Mouse (Mus musculus): ENCODE data around the gene Fam221a. TPM values are rescaled to one million over a fixed set of nuclear protein-coding genes. Genes with fewer than 3 reads are reported as not detected.

The Fam221a gene
- total and polyA plus RNA-seq, 2 experiments, result 0.17 to 0.83 TPM

GRCm38 (mm10) chr6:49322986-49323385, 44.6 kb upstream of the Fam221a start:
- no peak for DNase-seq (ENCODE audit: extremely low read depth, low read depth, low spot score)
- no peaks in the 10 kb centered on the region for H3K36me3 ChIP-seq (ENCODE audit: control insufficient read depth, insufficient read depth, low read length)
- H3K79me2 ChIP-seq (ENCODE audit: control insufficient read depth, insufficient read depth, low read length), result no peaks in the 10 kb centered on the region; the same call in 1 of the 2 replicates
- no peaks in the 10 kb centered on the region for H3K27me3 ChIP-seq (ENCODE audit: control insufficient read depth, insufficient read depth, low read length)
- TF ChIP-seq POLR2A (IDR thresholded peaks at IDR 0.05; ENCODE audit: extremely low read depth, insufficient read depth, low read length) (no peak), CTCF (IDR thresholded peaks at IDR 0.05; ENCODE audit: low read depth, low read length) (no peak)
- 56% methylated on average over 2 of the region's 2 CpGs for WGBS
- no peak overlapping the region for H3K27ac ChIP-seq (replicated peaks; ENCODE audit: insufficient read depth, low read depth, low read length)
- H3K4me3 ChIP-seq (ENCODE audit: insufficient read depth, low read depth, low read length), result no peak overlapping the region
- H3K9ac ChIP-seq (ENCODE audit: low read depth, low read length), result no peak overlapping the region
- H3K4me1 ChIP-seq (ENCODE audit: control insufficient read depth, insufficient read depth, low read length), result peaks cover 2% of the 10 kb centered on the region; the same call in 1 of the 2 replicates

DNA sequence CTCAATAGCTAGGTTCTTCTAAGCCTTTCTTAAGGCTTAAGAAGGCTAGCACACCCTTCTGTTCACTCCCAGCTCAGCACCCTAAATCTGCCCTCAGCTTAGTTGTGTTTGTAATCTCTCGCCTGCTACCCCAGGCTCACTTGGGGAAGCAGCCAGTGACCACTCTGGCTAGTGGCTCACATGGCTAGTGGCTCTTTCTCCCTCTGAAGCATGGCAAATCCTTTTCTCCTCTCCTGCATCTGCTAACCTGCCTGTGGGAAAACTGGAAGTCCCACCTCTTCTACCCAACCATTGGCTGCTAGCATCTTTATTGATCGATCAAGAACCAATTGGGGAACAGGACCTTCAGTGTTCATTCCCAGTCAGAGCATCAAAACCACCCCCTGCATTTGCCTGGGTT, 43.0 kb upstream of the Fam221a start:
- Histone ChIP-seq H3K79me2 (ENCODE audit: control insufficient read depth, insufficient read depth, low read length) (no peaks in the 10 kb centered on the region; the same call in 1 of the 2 replicates), H3K27me3 (ENCODE audit: control insufficient read depth, insufficient read depth, low read length) (no peaks in the 10 kb centered on the region), H3K27ac (replicated peaks; ENCODE audit: insufficient read depth, low read depth, low read length) (no peak overlapping the region), H3K4me3 (ENCODE audit: insufficient read depth, low read depth, low read length) (no peak overlapping the region), H3K36me3 (ENCODE audit: control insufficient read depth, insufficient read depth, low read length) (no peaks in the 10 kb centered on the region), H3K9ac (ENCODE audit: low read depth, low read length) (no peak overlapping the region), H3K4me1 (ENCODE audit: control insufficient read depth, insufficient read depth, low read length) (peaks cover 2% of the 10 kb centered on the region; the same call in 1 of the 2 replicates)
- TF ChIP-seq POLR2A (IDR thresholded peaks at IDR 0.05; ENCODE audit: extremely low read depth, insufficient read depth, low read length) (no peak), CTCF (IDR thresholded peaks at IDR 0.05; ENCODE audit: low read depth, low read length) (no peak)
- 91% methylated on average over 2 of the region's 2 CpGs for WGBS
- DNase-seq (ENCODE audit: extremely low read depth, low read depth, low spot score), result no peak

DNA sequence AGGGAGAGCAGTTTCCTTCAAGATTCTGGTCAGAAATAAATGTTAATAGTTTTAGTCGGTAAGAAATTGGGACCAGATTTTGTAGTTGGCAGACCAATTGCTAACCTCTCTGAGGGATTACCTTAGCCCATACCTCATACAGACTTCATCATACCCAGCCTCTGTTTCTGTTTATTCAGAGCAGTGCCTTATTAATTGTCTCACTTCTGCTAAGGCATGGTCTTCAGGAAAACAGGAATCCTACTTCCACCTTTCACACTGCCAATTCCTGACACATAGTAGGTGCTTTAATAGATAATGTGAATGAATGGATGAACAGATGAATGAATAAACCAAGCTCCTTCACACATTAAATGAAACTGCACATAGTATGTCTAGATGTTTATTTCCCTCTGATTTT, 42.2 kb upstream of the Fam221a start:
- Histone ChIP-seq H3K4me1 (ENCODE audit: control insufficient read depth, insufficient read depth, low read length) (peaks cover 2% of the 10 kb centered on the region; the same call in 1 of the 2 replicates), H3K9ac (ENCODE audit: low read depth, low read length) (no peak overlapping the region), H3K79me2 (ENCODE audit: control insufficient read depth, insufficient read depth, low read length) (no peaks in the 10 kb centered on the region; the same call in 1 of the 2 replicates), H3K27ac (replicated peaks; ENCODE audit: insufficient read depth, low read depth, low read length) (no peak overlapping the region), H3K4me3 (ENCODE audit: insufficient read depth, low read depth, low read length) (no peak overlapping the region), H3K27me3 (ENCODE audit: control insufficient read depth, insufficient read depth, low read length) (no peaks in the 10 kb centered on the region), H3K36me3 (ENCODE audit: control insufficient read depth, insufficient read depth, low read length) (no peaks in the 10 kb centered on the region)
- TF ChIP-seq CTCF (IDR thresholded peaks at IDR 0.05; ENCODE audit: low read depth, low read length) (no peak), POLR2A (IDR thresholded peaks at IDR 0.05; ENCODE audit: extremely low read depth, insufficient read depth, low read length) (no peak)
- 79% methylated on average over 1 of the region's 1 CpGs for WGBS
- no peak for DNase-seq (ENCODE audit: extremely low read depth, low read depth, low spot score)

DNA sequence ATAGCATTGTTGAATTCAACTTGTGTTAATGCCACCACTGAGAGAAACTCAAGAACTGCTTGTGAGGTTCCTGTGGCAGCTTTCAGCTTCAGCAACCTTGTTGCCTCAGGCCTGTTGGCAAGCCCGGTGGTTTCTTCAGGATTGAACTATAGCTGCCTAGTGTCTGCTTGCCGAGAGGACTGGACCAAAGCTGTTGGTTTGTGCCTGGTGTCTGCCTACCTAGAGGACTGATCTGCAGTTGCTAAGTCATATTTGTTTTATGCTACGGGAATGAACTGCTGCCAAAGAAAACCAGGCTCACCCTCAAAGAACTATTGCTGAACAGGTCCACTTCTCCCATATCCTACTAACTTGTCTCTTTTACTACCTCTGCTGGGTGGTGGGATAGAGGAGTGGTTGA, 40.7 kb upstream of the Fam221a start:
- Histone ChIP-seq H3K4me3 (ENCODE audit: insufficient read depth, low read depth, low read length) (no peak overlapping the region), H3K4me1 (ENCODE audit: control insufficient read depth, insufficient read depth, low read length) (0 out of 2 replicates have a peak, but pooled peaks cover 2% of the 10 kb centered on the region), H3K27me3 (ENCODE audit: control insufficient read depth, insufficient read depth, low read length) (no peaks in the 10 kb centered on the region), H3K79me2 (ENCODE audit: control insufficient read depth, insufficient read depth, low read length) (no peaks in the 10 kb centered on the region; the same call in 1 of the 2 replicates), H3K36me3 (ENCODE audit: control insufficient read depth, insufficient read depth, low read length) (no peaks in the 10 kb centered on the region), H3K27ac (replicated peaks; ENCODE audit: insufficient read depth, low read depth, low read length) (no peak overlapping the region), H3K9ac (ENCODE audit: low read depth, low read length) (no peak overlapping the region)
- no peak for TF ChIP-seq POLR2A (IDR thresholded peaks at IDR 0.05; ENCODE audit: extremely low read depth, insufficient read depth, low read length)
- WGBS, result 63% methylated on average over 3 of the region's 3 CpGs
- DNase-seq (ENCODE audit: extremely low read depth, low read depth, low spot score), result no peak

GRCm38 (mm10) chr6:49331369-49332059, 36.0 kb upstream of the Fam221a start:
- H3K4me3 ChIP-seq (ENCODE audit: insufficient read depth, low read depth, low read length), result no peak overlapping the region
- H3K27me3 ChIP-seq (ENCODE audit: control insufficient read depth, insufficient read depth, low read length), result no peaks in the 10 kb centered on the region
- H3K79me2 ChIP-seq (ENCODE audit: control insufficient read depth, insufficient read depth, low read length), result no peaks in the 10 kb centered on the region
- no peak overlapping the region for H3K9ac ChIP-seq (ENCODE audit: low read depth, low read length)
- no peak for TF ChIP-seq CTCF (IDR thresholded peaks at IDR 0.05; ENCODE audit: low read depth, low read length)
- no peak for TF ChIP-seq POLR2A (IDR thresholded peaks at IDR 0.05; ENCODE audit: extremely low read depth, insufficient read depth, low read length)
- DNase-seq (ENCODE audit: extremely low read depth, low read depth, low spot score), result no peak
- 45% methylated on average over 5 of the region's 5 CpGs for WGBS
- H3K27ac ChIP-seq (replicated peaks; ENCODE audit: insufficient read depth, low read depth, low read length), result no peak overlapping the region
- H3K36me3 ChIP-seq (ENCODE audit: control insufficient read depth, insufficient read depth, low read length), result no peaks in the 10 kb centered on the region
- H3K4me1 ChIP-seq (ENCODE audit: control insufficient read depth, insufficient read depth, low read length), result 0 out of 2 replicates have a peak, but pooled peaks cover 2% of the 10 kb centered on the region

GRCm38 (mm10) chr6:49332060-49332370, 35.5 kb upstream of the Fam221a start:
- Histone ChIP-seq H3K27ac (replicated peaks; ENCODE audit: insufficient read depth, low read depth, low read length) (no peak overlapping the region), H3K27me3 (ENCODE audit: control insufficient read depth, insufficient read depth, low read length) (no peaks in the 10 kb centered on the region), H3K4me3 (ENCODE audit: insufficient read depth, low read depth, low read length) (peak overlapping the region; percentile 26; the same call in 1 of the 2 replicates), H3K79me2 (ENCODE audit: control insufficient read depth, insufficient read depth, low read length) (no peaks in the 10 kb centered on the region), H3K36me3 (ENCODE audit: control insufficient read depth, insufficient read depth, low read length) (no peaks in the 10 kb centered on the region), H3K9ac (ENCODE audit: low read depth, low read length) (peak overlapping the region; percentile 42; the same call in 1 of the 2 replicates), H3K4me1 (ENCODE audit: control insufficient read depth, insufficient read depth, low read length) (0 out of 2 replicates have a peak, but pooled peaks cover 2% of the 10 kb centered on the region)
- DNase-seq (ENCODE audit: extremely low read depth, low read depth, low spot score), result peak; percentile 57
- WGBS, result 47% methylated on average over 13 of the region's 13 CpGs
- TF ChIP-seq POLR2A (IDR thresholded peaks at IDR 0.05; ENCODE audit: extremely low read depth, insufficient read depth, low read length) (no peak), CTCF (IDR thresholded peaks at IDR 0.05; ENCODE audit: low read depth, low read length) (no peak)
